Mouse (Mus musculus) spleen, embryonic (tissue): ENCODE measurements around the gene Krtap3-2.
"Not testable (repeated sequence)": the region's sequence is repeated elsewhere in the genome, so short reads cannot be mapped to it uniquely, and the experiment has no call there.

Experiments
- CTCF ChIA-PET: fragments of 350-600 bp; sonication (Branson Sonifier 250); formaldehyde crosslinking; loops from one replicate; lab custom pipeline; 2022; lab: Charles Lee

The Krtap3-2 gene

DNA sequence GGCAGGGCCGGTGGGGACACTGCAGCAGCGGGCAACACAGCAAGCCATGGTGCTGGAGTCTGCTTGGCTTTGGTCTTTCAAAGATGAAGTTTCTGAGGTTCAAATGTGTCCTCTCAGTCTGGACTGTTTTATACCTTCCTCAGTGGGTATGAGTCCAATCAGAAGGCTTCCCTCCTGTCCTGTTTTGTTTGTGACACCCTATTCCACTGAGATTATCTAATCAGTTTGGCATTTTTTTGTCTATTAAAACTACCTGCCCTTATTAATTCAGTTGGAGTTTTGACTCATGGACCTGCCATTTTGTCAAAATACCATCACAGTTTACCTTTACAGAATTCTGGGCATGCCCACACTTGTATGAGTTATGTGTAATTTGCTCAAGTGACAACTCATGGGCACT, at the start of gene Krtap3-2:
Gene Krtap3-2, minus strand, starts transcription at position 101 of the 400 bp plus-strand sequence.
- CTCF ChIA-PET, result no interaction called here

GRCm38 (mm10) chr11:99603208-99603607, 46.6 kb upstream of the Krtap3-2 start, which contains the start of gene Gm11938:
TSS of gene Gm11938 (minus strand) at chr11:99603308.
- CTCF ChIA-PET, result not testable (repeated sequence)

DNA sequence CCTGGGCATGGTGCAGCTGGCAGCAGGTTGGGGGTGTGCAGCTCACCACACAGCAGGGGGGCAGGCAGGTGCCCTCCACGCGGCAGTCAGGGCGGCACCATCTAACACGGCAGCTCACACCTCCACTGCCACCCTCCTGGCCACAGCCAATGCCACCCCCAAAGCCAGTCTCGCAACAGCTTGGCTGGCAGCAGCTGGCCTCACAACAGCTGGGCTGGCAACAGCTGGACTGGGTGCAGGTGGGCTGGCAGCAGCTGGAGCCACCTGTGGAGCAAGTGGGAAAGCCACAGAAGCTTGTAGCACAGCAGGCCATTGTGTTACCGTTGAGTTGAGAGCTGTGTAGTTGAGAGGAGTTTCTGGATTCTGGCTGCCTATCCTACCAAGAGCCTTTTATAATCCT, 41.1 kb upstream of the Krtap3-2 start, which contains the start of gene Krtap9-3:
Gene Krtap9-3, minus strand, starts transcription at position 364 of the 400 bp plus-strand sequence.
- CTCF ChIA-PET, result not testable (repeated sequence)

DNA sequence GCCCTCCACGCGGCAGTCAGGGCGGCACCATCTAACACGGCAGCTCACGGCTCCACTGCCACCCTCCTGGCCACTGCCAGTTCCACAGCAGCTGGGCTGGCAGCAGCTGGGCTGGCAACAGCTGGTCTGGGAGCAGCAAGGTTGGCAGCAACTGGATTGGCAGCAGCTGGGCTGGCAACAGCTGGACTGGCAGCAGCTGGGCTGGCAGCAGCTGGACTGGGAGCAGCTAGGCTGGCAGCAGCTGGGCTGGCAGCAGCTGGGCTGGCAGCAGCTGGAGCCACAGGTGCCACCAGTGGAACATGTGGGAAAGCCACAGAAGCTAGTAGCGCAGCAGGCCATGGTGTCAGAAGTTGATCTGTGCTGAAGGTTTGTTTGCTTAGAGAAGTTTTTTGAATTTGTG, 34.3 kb upstream of the Krtap3-2 start, which contains the start of gene Krtap1-3:
Gene Krtap1-3, minus strand, starts transcription at position 359 of the 400 bp plus-strand sequence.
- CTCF ChIA-PET, result no interaction called here

DNA sequence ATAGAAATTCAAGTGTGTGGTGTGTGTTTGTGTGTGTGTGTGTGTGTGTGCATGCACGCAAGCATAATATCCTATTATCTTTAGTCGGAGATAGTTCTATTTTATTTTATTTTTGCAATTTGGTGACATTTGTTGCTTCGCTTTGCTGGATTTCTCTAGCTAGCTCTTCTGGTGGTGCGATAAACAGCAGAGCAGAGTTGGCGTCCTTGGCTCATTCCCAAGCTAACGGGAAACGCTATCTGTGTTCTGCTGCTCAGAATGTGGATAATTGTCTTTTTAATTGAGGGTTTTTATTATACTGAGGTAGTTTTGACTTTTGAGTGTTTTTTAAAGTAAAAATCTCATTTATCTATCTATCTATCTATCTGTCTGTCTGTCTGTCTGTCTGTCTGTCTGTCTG, 28.4 kb upstream of the Krtap3-2 start:
- CTCF ChIA-PET, result no interaction called here

- CTCF ChIA-PET, result no interaction called here
Observed at GRCm38 (mm10) chr11:99583245-99583704, 26.6 kb upstream of the Krtap3-2 start, which contains the start of gene Krtap1-4. TSS of gene Krtap1-4 (minus strand) at chr11:99583654.

DNA sequence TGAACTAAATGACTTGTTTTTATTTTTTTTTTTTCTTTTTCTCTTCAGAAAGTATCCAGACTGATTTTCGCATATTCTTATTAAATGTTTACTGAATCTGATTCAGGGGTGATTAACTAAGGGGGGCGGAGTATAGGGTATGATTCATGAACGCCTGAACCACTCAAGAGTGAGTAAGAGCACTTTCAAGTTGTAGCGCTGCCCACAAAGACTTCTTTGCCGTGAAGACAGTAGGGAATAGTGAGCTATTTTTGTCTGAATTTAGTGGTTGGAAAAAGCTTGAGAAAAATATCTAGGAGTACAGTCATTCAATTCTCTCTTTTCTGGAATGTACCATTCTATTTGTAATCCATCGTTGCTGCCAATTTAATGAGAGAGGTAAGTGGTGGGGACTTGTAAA, 24.9 kb upstream of the Krtap3-2 start:
- CTCF ChIA-PET, result no interaction called here

DNA sequence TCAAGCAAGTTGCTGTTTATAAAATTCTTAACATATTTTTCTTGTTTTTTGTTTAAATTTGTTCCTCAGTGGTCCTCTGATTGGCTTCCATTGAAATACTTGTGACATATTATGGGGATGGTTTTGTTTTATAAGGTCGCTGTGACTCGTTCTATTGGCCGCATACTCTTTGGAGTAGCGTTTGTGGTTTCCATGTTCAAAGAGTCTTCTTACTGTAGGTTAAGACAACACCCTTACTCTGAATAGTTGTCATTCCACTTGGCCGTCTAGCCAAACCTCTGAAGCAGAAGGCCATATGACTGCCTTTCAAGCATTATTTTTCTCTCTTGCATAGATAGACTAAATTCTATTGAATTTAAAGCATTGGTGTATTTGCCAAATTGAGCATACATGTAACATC, 24.4 kb upstream of the Krtap3-2 start:
- CTCF ChIA-PET, result no interaction called here

- CTCF ChIA-PET, result no interaction called here
Observed at GRCm38 (mm10) chr11:99580636-99581035, 24.0 kb upstream of the Krtap3-2 start, which contains the start of gene Krtap1-5. TSS of gene Krtap1-5 (minus strand) at chr11:99581016.

DNA sequence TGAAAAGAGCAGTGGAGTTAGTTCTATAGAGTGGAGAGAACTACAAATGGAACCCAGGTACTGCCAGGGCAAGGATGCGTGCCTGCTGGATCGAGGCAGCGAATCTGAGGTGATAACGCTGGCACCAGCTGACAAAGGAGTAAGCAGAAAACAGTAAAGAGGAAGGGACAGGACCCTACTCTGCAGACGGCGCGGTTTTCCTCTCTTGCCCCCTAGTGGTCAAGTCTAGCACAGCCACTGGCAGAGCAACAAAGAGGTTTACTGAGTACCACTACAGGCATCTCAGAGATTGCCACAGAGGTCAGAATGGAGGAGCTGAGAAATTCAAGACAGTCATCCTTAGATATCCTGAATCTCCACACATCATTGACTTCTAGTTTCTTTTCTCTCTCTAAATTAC, 17.5 kb upstream of the Krtap3-2 start:
- CTCF ChIA-PET, result no interaction called here

GRCm38 (mm10) chr11:99573164-99573563, 16.5 kb upstream of the Krtap3-2 start:
- CTCF ChIA-PET, result no interaction called here

DNA sequence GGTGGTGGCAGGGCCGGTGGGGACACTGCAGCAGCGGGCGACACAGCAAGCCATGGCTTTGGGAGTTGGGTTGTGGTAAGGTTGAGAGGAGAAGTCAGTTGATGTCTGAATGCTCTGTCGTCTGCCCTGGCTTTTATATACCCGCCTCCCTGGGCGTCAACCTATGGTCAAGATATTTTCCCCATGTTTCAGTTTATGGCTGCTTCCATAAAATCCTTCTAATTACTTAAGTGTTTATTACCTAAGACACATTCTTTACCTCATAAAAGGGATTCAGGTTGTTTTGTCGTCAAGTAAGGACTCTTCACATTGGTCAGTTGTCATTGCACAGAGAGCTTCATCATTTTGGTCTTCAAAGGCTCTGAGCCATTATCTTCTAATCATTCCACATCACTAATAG, 9.9 kb upstream of the Krtap3-2 start, which contains the start of gene Krtap3-1:
Gene Krtap3-1, minus strand, starts transcription at position 101 of the 400 bp plus-strand sequence.
- CTCF ChIA-PET, result no interaction called here

- CTCF ChIA-PET, result no interaction called here
Observed at GRCm38 (mm10) chr11:99562580-99562979, 5.9 kb upstream of the Krtap3-2 start.

- CTCF ChIA-PET, result no interaction called here
Observed at GRCm38 (mm10) chr11:99559366-99559765, 2.7 kb upstream of the Krtap3-2 start, which contains the start of gene Gm11939. TSS of gene Gm11939 (minus strand) at chr11:99559466.

DNA sequence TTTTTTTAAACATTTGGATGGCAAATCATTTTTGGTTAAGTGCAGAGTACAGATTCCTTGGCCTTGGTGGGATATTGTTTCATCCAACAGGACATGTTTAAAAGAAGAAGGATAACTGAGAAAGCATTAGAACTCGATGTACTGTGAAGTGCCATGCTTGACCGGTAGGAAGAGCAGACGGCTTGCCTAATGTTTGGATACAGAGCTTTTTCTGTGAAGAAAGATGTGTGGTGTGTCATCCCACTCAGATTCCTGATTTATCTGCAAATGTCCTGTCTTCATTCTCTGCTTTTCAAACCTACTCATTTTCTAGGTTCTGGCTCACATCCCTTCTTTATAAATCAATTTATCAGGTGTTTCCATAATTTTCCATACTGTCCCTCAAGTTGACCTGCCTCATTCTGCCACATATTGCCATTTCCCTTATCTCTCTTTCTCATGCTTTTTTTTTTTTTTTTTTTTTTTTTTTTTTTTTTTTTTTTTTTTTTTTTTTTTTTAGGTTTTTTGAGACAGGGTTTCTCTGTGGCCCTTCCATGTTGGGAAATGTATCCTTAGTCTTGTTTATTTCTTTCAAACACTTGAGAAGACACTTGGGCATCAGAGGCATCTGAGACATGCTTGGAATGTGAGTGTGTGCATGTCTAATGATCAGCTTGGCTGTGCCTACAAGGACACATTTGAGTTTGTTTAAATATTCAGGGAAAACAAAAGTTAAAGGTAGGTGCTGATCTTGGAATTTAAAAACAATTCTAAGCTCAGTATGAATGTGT, 1.5 kb upstream of the Krtap3-2 start:
- CTCF ChIA-PET, result no interaction called here

DNA sequence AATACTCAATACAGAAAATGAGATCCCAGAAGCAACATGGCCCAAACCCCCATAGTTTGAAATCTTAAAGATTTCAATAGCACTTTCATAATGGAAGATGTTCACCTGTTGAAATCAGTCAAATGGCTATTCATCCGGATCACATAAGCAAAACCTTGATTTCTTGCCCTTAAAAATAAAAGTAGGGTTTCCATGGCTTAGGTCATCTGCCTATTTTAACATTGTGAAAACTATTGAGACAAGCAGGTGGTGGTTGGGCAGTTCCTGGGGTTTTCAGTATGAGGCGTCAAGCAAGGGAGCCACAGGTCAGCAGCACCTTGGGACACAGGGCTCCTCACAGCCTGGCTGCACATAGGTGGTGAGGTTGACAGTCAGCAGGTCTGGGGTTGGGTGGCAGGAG, 458 bp downstream of the Krtap3-2 start:
- CTCF ChIA-PET, result no interaction called here

DNA sequence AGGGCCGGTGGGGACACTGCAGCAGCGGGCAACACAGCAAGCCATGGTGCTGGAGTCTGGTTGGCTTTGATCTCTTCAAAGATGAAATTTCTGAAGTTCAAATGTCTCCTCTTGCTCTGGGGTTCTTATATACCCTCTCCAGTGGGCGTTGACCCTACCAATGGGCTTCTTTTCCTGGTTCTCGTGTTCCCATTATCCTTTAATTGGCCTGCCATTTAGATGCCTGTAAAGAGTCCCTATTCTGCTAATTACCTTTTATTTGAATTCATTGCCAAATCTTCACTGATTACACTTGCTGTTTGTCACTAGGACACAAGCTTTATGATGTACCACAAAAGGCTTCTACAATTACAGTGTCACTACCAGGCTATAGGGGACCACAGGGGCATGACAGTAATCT, 5.9 kb downstream of the Krtap3-2 start, which contains the start of gene Krtap3-3:
Gene Krtap3-3, minus strand, starts transcription at position 101 of the 400 bp plus-strand sequence.
- CTCF ChIA-PET, result no interaction called here

DNA sequence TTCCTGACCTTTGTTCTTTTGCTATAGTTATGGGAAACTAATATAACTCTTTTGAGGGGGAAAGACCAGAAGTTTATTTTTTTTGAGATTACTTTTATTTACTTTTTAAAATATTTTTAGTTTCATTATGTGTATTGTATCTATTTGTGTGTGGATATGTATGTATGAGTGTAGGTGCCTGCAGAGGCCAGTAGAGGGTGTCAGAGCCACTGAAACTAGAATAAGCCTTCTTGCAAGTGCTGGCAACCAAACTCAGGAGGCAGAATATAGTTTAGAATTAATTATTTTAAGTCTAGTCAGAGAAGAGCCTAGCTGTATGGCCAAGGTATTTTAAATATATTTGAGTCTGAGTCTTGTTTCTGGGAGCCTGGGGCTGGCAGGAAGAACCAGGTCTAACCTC, 8.8 kb downstream of the Krtap3-2 start:
- CTCF ChIA-PET, result no interaction called here

GRCm38 (mm10) chr11:99539721-99540120, 16.9 kb downstream of the Krtap3-2 start:
- CTCF ChIA-PET, result no interaction called here

- CTCF ChIA-PET, result no interaction called here
Observed at GRCm38 (mm10) chr11:99521288-99521860, 35.3 kb downstream of the Krtap3-2 start, which contains the start of gene Krt39. TSS of gene Krt39 (minus strand) at chr11:99521338.

- CTCF ChIA-PET, result no interaction called here
Observed at GRCm38 (mm10) chr11:99514098-99514497, 42.6 kb downstream of the Krtap3-2 start.
